Mouse (Mus musculus): ENCODE data around the gene Flna. TPM values are rescaled to one million over a fixed set of nuclear protein-coding genes. Genes with fewer than 3 reads are reported as not detected.
A peak's percentile ranks its signal among the peaks of the same experiment; 100 is the strongest.

Gene Flna
- 100 to 1,000 TPM in 1 of 2 experiments, 10 to 100 TPM in 1; 87.4 to 104 TPM for total RNA-seq (2021)
- 218 and 243 TPM in 2 replicates for polyA plus RNA-seq (2012; rRNA removed)
- long read RNA-seq, full-length matches to known transcripts: 9 of 34 reads
- long read RNA-seq, partial matches to known transcripts: 22 of 34 reads
- long read RNA-seq, other reads (novel, unspliced or antisense): 3 of 34 reads

DNA sequence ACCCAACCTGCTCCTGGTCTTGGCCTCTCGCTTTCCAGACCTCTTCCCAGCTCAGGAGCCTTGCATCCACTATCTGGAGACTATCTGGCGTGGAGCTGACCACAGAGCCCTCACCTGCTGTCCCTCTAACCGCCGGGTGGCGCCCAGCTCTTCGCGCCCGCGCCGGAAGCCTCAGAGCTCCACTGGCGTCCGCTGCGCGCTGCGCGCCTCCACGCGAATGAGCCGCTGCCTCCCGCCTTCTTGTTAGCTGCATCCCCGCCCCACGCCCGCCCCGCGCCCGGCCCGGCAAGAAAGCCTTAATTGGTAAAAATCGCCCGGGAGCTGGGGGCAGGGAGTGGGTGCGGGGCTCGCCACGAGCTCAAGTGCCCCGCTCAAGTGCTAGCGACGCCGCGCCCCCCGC is at the start of gene Flna:
Gene Flna, minus strand, starts transcription at position 206 of the 400 bp plus-strand sequence.
- H3K36me3 ChIP-seq (ENCODE audit: control insufficient read depth, insufficient read depth, low read length): no peaks in the 10 kb centered on the region
- peaks cover 3% of the 10 kb centered on the region for H3K4me1 ChIP-seq (ENCODE audit: control insufficient read depth, insufficient read depth, low read length)
- H3K9ac ChIP-seq (ENCODE audit: low read depth, low read length): peak within 1 kb of the TSS; percentile 78
- 14% methylated on average over 38 of the region's 38 CpGs for WGBS
- peak; percentile 76 to 82 for DNase-seq
- TF ChIP-seq EP300 (IDR thresholded peaks at IDR 0.05; ENCODE audit: insufficient read depth, low read depth, low read length): no peak
- TF ChIP-seq POLR2A (IDR thresholded peaks at IDR 0.05; ENCODE audit: insufficient read depth, low read depth, low read length): peak; percentile 65
- peak; percentile 67 for TF ChIP-seq CTCF (IDR thresholded peaks at IDR 0.05)
- H3K79me2 ChIP-seq (replicated peaks; ENCODE audit: control insufficient read depth, insufficient read depth, low read length): no peaks in the 10 kb centered on the region
- peak within 1 kb of the TSS; percentile 58 for H3K27ac ChIP-seq
- H3K4me3 ChIP-seq: peak within 1 kb of the TSS; percentile 49
- H3K27me3 ChIP-seq (ENCODE audit: control insufficient read depth, insufficient read depth, low read length): no peaks in the 10 kb centered on the region
- intact Hi-C loops (cut with DNase I): loop anchor here (1.0 to 10.0 kb wide), 8 partner anchors 33 to 227 kb away; partner anchors contain the start of genes Atp6ap1, Dnase1l1, Fam3a and G6pdx

DNA sequence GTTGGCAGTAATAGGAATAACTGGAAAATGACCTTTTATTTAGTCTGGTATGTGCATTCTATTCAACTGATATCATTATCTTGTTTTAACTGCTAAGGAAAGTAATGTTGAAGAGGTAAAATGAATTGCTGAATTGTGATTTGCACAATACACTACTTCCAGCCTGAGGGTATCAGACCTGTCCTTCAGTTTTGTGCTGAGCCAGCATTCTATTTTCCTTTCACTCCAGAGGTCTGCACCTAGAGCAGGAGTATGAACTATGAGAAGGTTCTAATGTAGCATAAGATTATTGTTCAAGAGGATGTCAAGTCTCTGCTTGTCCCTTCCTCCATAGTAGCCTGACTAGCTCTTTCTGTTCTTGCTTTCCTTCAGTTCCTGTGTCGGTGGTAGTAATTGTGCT is 48.7 kb upstream of the Flna start:
- no peak overlapping the region for H3K9ac ChIP-seq (ENCODE audit: low read depth, low read length)
- no peaks in the 10 kb centered on the region for H3K36me3 ChIP-seq (ENCODE audit: control insufficient read depth, insufficient read depth, low read length)
- H3K27me3 ChIP-seq (ENCODE audit: control insufficient read depth, insufficient read depth, low read length): no peaks in the 10 kb centered on the region
- intact Hi-C loops (cut with DNase I): no loop called here
- TF ChIP-seq CTCF (IDR thresholded peaks at IDR 0.05) (no peak), EP300 (IDR thresholded peaks at IDR 0.05; ENCODE audit: insufficient read depth, low read depth, low read length) (no peak), POLR2A (IDR thresholded peaks at IDR 0.05; ENCODE audit: insufficient read depth, low read depth, low read length) (no peak)
- no peaks in the 10 kb centered on the region for H3K79me2 ChIP-seq (replicated peaks; ENCODE audit: control insufficient read depth, insufficient read depth, low read length)
- WGBS: 82% methylated on average over 1 of the region's 1 CpGs
- no peak for DNase-seq
- no peaks in the 10 kb centered on the region; the same call in 1 of the 2 replicates for H3K4me1 ChIP-seq (ENCODE audit: control insufficient read depth, insufficient read depth, low read length)
- no peak overlapping the region for H3K4me3 ChIP-seq
- no peak overlapping the region for H3K27ac ChIP-seq

DNA sequence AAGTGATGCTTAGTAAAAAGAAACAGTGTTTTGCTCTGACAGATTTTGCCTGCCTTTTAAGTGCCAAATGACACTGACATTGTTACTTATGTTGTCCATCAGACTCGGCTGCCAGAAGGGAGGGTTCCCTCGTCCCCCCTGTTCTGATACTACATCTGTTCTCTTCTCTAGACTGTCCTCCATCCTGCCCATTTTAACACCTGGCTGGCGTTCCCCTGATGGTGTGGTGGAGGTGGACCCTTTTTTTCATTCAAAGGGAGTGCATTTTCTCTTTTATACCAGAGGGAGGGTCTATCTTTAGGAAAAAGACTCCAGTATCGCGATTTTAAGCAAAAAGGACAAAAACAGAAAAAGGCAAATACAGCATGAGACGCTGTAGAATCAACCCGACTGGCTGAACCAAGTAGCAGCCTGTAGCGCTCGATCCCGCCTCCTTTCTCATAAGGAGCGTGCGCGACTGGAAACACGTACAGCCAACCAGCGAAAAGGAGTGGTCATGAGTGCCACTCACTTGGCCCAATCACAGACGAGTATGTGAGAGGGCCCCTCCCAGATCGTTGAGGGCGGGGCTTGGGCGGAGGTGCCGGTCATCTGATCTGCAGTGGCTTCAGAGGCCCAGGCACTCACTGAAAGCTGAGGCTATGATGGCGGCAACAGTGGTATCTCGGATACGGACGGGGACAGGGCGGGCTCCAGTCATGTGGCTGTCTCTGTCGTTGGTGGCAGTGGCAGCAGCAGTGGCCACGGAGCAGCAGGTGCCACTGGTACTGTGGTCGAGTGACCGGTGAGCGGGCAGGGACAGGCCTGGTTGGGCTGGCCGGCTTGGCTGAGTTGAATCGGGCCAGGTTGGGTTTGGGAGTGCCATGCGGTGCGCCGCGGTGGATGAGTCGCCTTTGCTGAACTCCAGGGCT is 47.2 kb upstream of the Flna start, which contains the start of gene Atp6ap1:
Gene Atp6ap1, plus strand, starts transcription at position 560 of the 911 bp plus-strand sequence.
- no peak for TF ChIP-seq CTCF (IDR thresholded peaks at IDR 0.05)
- TF ChIP-seq POLR2A (IDR thresholded peaks at IDR 0.05; ENCODE audit: insufficient read depth, low read depth, low read length): peak; percentile 91
- TF ChIP-seq EP300 (IDR thresholded peaks at IDR 0.05; ENCODE audit: insufficient read depth, low read depth, low read length): 0 out of 2 replicates have a peak, but pooled peaks have one; percentile 46
- peak; percentile 95 to 96 for DNase-seq
- H3K4me1 ChIP-seq (ENCODE audit: control insufficient read depth, insufficient read depth, low read length): no peaks in the 10 kb centered on the region; the same call in 1 of the 2 replicates
- WGBS: 17% methylated on average over 37 of the region's 37 CpGs
- intact Hi-C loops (cut with DNase I): loop anchor here (2.0 kb wide), 2 partner anchors 26 to 48 kb away; partner anchors contain the start of genes Flna and Rpl10
- no peaks in the 10 kb centered on the region for H3K27me3 ChIP-seq (ENCODE audit: control insufficient read depth, insufficient read depth, low read length)
- H3K79me2 ChIP-seq (replicated peaks; ENCODE audit: control insufficient read depth, insufficient read depth, low read length): no peaks in the 10 kb centered on the region
- peak within 1 kb of the TSS; percentile 63 for H3K27ac ChIP-seq
- peak within 1 kb of the TSS; percentile 68 for H3K4me3 ChIP-seq
- H3K36me3 ChIP-seq (ENCODE audit: control insufficient read depth, insufficient read depth, low read length): no peaks in the 10 kb centered on the region
- H3K9ac ChIP-seq (ENCODE audit: low read depth, low read length): peak within 1 kb of the TSS; percentile 99

DNA sequence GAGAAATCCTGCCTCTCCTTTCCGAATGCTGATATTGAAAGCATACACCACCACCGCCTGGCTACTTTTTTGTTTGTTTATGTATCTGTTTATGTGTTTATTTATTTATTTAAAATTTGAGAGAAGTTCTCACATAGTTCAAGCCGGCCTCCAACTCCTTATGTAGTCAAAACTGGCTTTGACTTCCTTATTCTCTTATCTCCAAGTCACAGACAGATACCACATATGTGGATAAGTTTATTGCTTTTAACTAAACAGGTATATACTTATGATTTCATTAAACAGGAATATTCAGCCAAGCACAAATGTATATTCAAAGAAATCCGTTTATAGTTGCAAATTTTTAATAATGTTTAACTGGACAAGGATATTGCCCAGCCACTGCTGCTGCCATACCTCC is 43.8 kb upstream of the Flna start:
- no peak for DNase-seq
- Histone ChIP-seq H3K4me3 (no peak overlapping the region), H3K36me3 (ENCODE audit: control insufficient read depth, insufficient read depth, low read length) (no peaks in the 10 kb centered on the region), H3K27me3 (ENCODE audit: control insufficient read depth, insufficient read depth, low read length) (no peaks in the 10 kb centered on the region), H3K9ac (ENCODE audit: low read depth, low read length) (no peak overlapping the region), H3K79me2 (replicated peaks; ENCODE audit: control insufficient read depth, insufficient read depth, low read length) (no peaks in the 10 kb centered on the region), H3K4me1 (ENCODE audit: control insufficient read depth, insufficient read depth, low read length) (no peaks in the 10 kb centered on the region; the same call in 1 of the 2 replicates), H3K27ac (no peak overlapping the region)
- WGBS: 67% methylated on average over 4 of the region's 4 CpGs
- no peak for TF ChIP-seq EP300 (IDR thresholded peaks at IDR 0.05; ENCODE audit: insufficient read depth, low read depth, low read length)
- no peak for TF ChIP-seq POLR2A (IDR thresholded peaks at IDR 0.05; ENCODE audit: insufficient read depth, low read depth, low read length)
- no peak for TF ChIP-seq CTCF (IDR thresholded peaks at IDR 0.05)
- intact Hi-C loops (cut with DNase I): no loop called here

DNA sequence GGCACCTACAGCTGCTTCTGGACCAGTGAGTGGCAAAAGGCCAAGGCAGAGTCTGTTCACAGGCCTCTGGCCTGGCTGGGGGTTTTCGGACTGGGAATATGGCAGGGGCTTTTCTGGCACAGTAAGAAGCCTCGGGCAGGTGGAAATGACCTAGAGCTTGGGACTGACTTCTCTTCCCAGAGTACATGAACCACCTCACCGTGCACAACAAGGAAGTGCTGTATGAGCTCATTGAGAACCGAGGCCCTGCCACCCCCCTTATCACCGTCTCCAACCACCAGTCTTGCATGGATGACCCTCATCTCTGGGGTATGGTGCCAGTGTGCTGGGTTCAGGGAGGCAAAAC is 33.4 kb upstream of the Flna start:
- Histone ChIP-seq H3K27me3 (ENCODE audit: control insufficient read depth, insufficient read depth, low read length) (no peaks in the 10 kb centered on the region), H3K27ac (peak overlapping the region; percentile 91), H3K4me1 (ENCODE audit: control insufficient read depth, insufficient read depth, low read length) (peaks cover 6% of the 10 kb centered on the region), H3K4me3 (peak overlapping the region; percentile 56), H3K36me3 (ENCODE audit: control insufficient read depth, insufficient read depth, low read length) (no peaks in the 10 kb centered on the region; the same call in 1 of the 2 replicates), H3K79me2 (replicated peaks; ENCODE audit: control insufficient read depth, insufficient read depth, low read length) (no peaks in the 10 kb centered on the region; the same call in 1 of the 2 replicates), H3K9ac (ENCODE audit: low read depth, low read length) (peak overlapping the region; percentile 79)
- WGBS: 36% methylated on average over 5 of the region's 5 CpGs
- DNase-seq: no peak
- TF ChIP-seq POLR2A (IDR thresholded peaks at IDR 0.05; ENCODE audit: insufficient read depth, low read depth, low read length): no peak
- TF ChIP-seq EP300 (IDR thresholded peaks at IDR 0.05; ENCODE audit: insufficient read depth, low read depth, low read length): no peak
- TF ChIP-seq CTCF (IDR thresholded peaks at IDR 0.05): no peak
- intact Hi-C loops (cut with DNase I): loop anchor here (5.0 kb wide), 2 partner anchors 36 to 109 kb away; partner anchors contain the start of genes Fam3a, Flna and Ikbkg
